Mouse (Mus musculus): ENCODE measurements around the gene Herc4.

DNA sequence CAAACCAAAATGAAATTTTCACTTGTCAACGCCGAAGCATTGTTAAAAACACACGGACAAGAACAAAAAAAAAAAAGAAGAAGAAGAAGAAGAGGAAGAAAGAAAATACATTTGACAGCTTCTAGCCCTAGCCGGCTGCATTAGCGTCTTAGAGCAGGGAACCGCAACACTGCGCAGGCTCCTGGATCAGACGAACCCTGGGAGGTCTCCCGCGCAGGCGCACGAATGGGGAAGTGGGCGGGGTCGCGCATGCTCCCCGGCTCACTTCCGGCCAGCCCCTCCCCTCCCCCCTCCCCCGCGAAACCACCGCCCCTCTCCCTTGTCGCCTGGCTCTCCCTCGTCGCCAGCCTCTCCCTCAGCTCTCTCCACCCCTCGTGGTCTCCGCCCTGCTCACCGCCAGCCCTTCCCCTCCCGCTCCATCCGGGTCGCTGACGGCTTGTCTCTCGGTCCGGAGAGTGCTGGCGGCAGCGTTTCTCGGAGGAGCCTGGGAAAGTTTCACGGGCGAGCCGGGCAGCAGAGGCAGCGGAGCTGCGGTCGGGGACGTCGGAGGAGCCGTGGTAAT lies at the start of gene Herc4:
- TF ChIP-seq POLR2A (IDR thresholded peaks at IDR 0.05; ENCODE audit: control insufficient read depth, low read depth, low read length): peak; percentile 87
- 0 out of 2 replicates have a peak, but pooled peaks have one; percentile 0 for TF ChIP-seq CTCF (IDR thresholded peaks at IDR 0.05; ENCODE audit: control insufficient read depth, insufficient read depth, insufficient replicate concordance, low read depth, low read length)
